Mouse (Mus musculus): ENCODE data around the gene Erbb2. TPM values are rescaled to one million over a fixed set of nuclear protein-coding genes. Genes with fewer than 3 reads are reported as not detected.
A peak's percentile ranks its signal among the peaks of the same experiment; 100 is the strongest.

Gene Erbb2
- polyA plus RNA-seq, 1 experiment from 2014 or later, result 10.4 TPM

DNA sequence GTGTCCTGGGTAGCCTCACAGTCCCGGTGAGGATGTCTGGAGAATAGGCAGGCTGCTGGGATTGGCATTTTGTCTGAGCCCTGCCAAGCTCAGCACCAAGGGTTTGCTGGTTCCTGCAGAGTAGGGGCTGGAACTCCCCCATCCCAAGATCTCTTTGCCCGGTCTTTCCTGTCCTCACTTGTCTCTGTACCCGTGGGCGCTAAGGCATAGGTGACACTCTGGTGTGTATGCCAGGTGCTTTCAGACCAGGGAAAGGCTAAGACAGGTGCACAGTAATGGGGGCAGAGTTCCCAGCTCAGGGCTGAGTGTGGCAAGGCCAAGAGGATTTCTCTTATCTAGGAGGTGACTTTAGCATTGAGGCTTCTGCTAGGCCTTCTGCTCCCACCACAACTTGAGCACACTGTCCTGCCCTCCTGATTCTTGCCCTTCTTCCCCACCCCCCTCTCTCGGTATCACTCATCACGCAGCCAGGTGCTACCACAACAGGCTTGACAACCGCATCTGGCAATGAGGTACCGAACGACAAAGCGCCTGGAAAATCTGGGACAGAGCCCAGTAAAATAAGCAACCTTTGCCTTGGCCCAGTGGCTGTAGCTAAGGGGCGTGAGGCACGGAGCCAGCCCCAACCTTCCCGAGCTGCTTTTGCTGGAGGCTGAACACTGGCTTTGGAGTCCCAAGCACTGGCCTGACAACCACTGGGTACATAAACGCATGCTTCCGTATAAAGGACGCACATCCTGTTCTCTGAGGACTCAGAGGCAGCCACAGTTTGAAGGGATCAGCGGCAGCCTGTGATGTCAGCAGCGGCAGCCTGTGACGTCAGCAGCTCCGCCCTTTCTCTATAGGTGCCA lies 37.9 kb downstream of the Erbb2 start:
- no peaks in the 10 kb centered on the region for H3K36me3 ChIP-seq
- no peak overlapping the region for H3K9ac ChIP-seq
- no peak overlapping the region for H3K27ac ChIP-seq (replicated peaks)
- peaks cover 45% of the 10 kb centered on the region for H3K27me3 ChIP-seq
- H3K4me3 ChIP-seq, result no peak overlapping the region
- ATAC-seq (ENCODE audit: low read depth), result no peak
- H3K4me1 ChIP-seq (replicated peaks), result peaks cover 14% of the 10 kb centered on the region; the same call in 1 of the 2 replicates
- 86% methylated on average over 20 of the region's 20 CpGs for WGBS
- no peaks in the 10 kb centered on the region for H3K9me3 ChIP-seq
- no peak overlapping the region for H3K4me2 ChIP-seq

DNA sequence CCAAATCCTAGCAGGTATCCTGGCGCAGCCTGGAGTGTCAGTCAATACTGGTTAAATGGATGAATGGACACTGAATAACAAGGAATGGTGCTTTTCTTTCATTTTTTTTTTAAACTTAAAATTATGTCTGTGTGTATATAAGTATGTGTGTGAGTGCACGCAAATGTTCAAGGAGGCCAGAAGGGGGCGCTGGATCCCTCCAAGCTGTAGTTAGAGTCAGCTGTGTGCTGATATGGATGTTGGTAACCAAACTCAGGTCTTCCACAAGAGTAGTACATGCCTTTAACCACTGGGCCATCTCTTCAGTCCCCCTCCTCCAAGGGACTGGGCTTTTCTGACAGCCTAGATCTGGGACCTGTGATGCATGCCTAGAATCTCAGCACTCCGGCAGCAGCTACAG lies 43.2 kb downstream of the Erbb2 start:
- Histone ChIP-seq H3K9me3 (no peaks in the 10 kb centered on the region), H3K4me1 (replicated peaks) (peaks cover 11% of the 10 kb centered on the region), H3K27me3 (peaks cover 28% of the 10 kb centered on the region), H3K4me3 (no peak overlapping the region), H3K36me3 (no peaks in the 10 kb centered on the region), H3K9ac (no peak overlapping the region), H3K27ac (replicated peaks) (no peak overlapping the region), H3K4me2 (no peak overlapping the region)
- WGBS, result 82% methylated on average over 4 of the region's 4 CpGs
- no peak for ATAC-seq (ENCODE audit: low read depth)

DNA sequence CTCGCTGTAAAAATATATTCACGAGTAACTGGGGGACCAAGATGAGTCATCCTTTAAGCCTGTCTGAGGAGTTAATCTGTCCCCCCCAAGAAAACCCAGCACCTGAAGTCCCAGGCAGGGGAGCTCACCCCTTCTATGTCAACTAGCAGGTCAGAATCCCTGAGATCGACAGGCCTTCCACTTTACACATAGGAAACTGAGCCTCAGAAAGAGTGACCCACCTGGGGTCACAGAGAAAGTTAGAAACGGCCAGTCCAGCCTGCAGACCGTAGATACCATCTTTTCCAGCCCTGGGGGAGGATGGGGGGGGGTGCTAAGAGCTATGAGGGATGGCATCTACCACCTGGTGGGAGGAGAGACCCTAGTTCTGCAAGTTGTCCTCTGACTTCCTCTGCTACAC lies 44.3 kb downstream of the Erbb2 start:
- H3K36me3 ChIP-seq, result no peaks in the 10 kb centered on the region
- peaks cover 37% of the 10 kb centered on the region for H3K27me3 ChIP-seq
- 85% methylated on average over 5 of the region's 5 CpGs for WGBS
- H3K9ac ChIP-seq, result no peak overlapping the region
- ATAC-seq (ENCODE audit: low read depth), result no peak
- H3K4me3 ChIP-seq, result no peak overlapping the region
- no peak overlapping the region for H3K27ac ChIP-seq (replicated peaks)
- peaks cover 11% of the 10 kb centered on the region for H3K4me1 ChIP-seq (replicated peaks)
- peak overlapping the region; percentile 67 for H3K4me2 ChIP-seq
- H3K9me3 ChIP-seq, result no peaks in the 10 kb centered on the region

DNA sequence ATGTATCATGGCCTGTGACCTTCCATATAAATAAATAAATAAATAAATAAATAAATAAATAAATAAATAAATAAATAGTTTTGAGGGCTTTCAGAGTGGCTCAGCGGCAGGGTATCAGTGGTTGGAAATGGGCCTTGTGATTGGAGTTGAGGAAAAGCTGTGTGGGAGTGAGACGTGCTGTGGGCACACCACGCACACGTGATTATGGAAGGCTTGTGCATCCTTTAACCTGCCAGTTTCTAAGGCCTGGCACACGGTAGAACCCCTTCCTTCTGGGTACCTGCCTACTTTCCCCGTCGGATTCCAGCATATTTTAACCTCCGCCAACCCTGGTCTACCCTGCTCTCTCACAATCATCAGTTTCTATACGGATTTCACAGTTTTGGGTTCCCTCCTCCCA lies 44.7 kb downstream of the Erbb2 start:
- Histone ChIP-seq H3K4me3 (peak overlapping the region; percentile 49), H3K27me3 (peaks cover 41% of the 10 kb centered on the region), H3K27ac (replicated peaks) (peak overlapping the region; percentile 78), H3K4me1 (replicated peaks) (peaks cover 11% of the 10 kb centered on the region), H3K36me3 (no peaks in the 10 kb centered on the region), H3K4me2 (peak overlapping the region; percentile 67), H3K9me3 (no peaks in the 10 kb centered on the region), H3K9ac (peak overlapping the region; percentile 71)
- 34% methylated on average over 9 of the region's 9 CpGs for WGBS
- peak; percentile 45 for ATAC-seq (ENCODE audit: low read depth)

DNA sequence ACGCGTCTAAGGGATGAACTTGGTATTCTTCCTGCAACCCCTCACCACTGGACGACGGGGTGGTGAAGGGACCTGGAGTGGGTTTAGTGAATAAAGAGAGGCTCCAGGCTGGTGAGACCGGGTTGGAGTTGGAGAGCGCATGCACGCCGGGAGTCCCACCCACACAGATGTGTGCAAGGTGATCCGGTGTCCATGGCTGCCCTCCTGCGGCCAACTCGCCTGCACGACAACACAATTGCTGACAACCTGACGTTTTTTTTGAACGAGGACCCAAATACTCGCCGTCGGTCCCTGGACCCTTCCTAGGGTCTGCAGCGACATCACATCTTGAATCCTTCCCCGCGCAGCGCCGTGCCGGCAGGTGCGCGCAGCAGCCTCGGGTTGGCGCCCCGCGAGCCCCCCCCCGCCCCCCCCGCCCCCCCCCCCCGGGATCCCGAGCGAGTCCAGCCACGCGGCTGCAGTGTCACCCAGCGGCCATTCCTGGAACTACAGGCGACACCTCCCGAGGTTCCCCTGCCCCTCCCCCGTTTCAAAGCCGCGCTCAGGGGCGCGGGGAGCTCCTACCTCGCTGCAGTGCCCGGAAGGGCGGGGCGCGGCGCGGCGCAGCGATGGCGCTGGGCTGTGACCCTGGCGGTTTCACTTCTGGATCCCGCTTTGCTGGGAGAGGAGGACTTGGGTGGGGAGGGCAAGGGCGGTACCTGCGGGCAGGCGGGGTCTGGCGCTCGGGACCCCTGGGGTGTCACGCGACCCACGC lies 45.3 kb downstream of the Erbb2 start:
- peak overlapping the region; percentile 78 for H3K27ac ChIP-seq (replicated peaks)
- WGBS, result under 1% methylated on average over 56 of the region's 64 CpGs
- H3K9me3 ChIP-seq, result no peaks in the 10 kb centered on the region
- no peaks in the 10 kb centered on the region for H3K36me3 ChIP-seq
- H3K4me2 ChIP-seq, result peak overlapping the region; percentile 67
- peak overlapping the region; percentile 71 for H3K9ac ChIP-seq
- ATAC-seq (ENCODE audit: low read depth), result peak; percentile 90
- H3K27me3 ChIP-seq, result peaks cover 45% of the 10 kb centered on the region
- peak overlapping the region; percentile 49 for H3K4me3 ChIP-seq
- H3K4me1 ChIP-seq (replicated peaks), result peaks cover 11% of the 10 kb centered on the region

DNA sequence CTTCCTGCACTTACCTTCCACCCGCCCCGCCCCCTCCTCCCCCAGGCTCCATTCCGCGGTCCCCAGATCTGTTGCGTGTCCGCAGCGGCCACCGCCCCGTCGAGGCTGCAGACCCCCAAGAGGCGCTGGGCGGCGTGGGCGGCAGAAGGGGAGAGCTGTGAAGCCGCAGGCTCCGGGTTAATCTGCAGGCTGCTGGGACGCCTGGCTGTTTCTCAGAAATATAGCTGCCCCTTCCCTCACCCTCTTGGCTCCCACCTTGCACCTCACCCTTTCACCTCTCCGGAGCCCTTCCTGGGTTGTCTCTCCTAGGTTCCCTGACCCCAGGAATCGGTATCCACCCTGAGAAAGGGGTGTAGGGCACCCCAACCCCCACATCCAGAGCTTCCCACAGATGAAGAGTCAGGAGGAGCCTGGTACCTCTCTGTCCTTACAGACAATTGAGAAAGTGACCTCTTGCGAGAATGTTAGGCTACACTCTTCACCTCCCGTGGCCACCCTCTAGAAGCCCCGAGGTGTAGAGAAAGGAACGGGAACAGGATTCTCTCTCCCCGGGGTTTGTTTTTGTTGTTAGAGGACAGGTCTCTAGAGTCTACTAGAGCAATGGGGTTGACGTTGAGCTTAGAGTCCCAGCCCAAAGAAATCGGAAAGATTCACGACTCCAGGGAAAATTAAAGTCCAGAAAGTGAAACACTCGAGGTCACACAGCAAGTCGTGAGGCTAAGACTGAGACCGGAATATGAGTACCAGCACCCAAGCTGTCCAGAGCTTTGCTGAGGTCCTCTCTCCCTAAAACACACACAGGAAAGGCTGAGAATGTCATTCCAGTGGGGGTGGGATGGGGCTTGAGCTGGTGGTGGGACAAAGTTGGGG lies 46.1 kb downstream of the Erbb2 start:
- peak overlapping the region; percentile 49 for H3K4me3 ChIP-seq
- 0 out of 2 replicates have a peak overlapping the region, but pooled peaks have one; percentile 29 for H3K27ac ChIP-seq (replicated peaks)
- no peaks in the 10 kb centered on the region for H3K36me3 ChIP-seq
- peaks cover 45% of the 10 kb centered on the region for H3K27me3 ChIP-seq
- peak overlapping the region; percentile 71 for H3K9ac ChIP-seq
- H3K9me3 ChIP-seq, result no peaks in the 10 kb centered on the region
- WGBS, result 4% methylated on average over 26 of the region's 30 CpGs
- peak overlapping the region; percentile 67 for H3K4me2 ChIP-seq
- ATAC-seq (ENCODE audit: low read depth), result peak; percentile 12; the same call in 1 of the 2 replicates
- H3K4me1 ChIP-seq (replicated peaks), result peaks cover 11% of the 10 kb centered on the region

DNA sequence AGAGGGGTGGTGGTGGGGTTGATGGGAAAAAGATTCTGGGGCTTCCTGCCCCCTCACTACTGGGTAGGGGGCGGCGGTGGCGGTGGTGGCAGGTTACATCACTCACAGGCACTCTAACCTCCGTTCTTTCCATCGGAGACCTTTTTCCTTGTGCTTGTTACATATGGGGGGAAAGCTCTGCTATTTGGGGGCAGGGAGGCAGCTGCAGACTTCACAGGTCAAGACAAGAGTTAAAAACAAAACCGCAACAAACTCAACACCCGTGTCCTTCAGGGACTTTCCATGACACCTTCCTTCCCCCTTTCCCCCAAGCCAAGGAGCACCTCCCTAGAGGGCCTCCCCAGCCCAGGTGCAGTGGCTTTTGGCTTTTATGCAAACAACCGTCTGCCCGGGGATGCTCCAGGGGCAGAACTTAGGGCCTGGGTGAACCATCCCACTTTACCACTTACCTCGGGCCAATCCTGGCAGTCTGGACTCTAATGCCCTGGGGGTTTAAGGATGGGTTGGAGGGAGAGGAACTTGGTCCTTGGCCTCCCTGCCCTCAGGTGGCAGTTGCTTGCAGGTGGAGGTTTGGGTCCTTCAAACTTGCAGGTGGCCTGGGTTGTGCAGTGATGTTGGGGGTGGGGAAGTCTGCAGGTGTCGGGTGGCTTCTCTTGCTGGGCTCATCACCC lies 46.9 kb downstream of the Erbb2 start:
- 20% methylated on average over 11 of the region's 11 CpGs for WGBS
- Histone ChIP-seq H3K36me3 (no peaks in the 10 kb centered on the region), H3K4me1 (replicated peaks) (peaks cover 11% of the 10 kb centered on the region), H3K9ac (no peak overlapping the region), H3K4me2 (no peak overlapping the region), H3K27me3 (peaks cover 45% of the 10 kb centered on the region), H3K4me3 (no peak overlapping the region), H3K9me3 (no peaks in the 10 kb centered on the region), H3K27ac (replicated peaks) (no peak overlapping the region)
- no peak for ATAC-seq (ENCODE audit: low read depth)

DNA sequence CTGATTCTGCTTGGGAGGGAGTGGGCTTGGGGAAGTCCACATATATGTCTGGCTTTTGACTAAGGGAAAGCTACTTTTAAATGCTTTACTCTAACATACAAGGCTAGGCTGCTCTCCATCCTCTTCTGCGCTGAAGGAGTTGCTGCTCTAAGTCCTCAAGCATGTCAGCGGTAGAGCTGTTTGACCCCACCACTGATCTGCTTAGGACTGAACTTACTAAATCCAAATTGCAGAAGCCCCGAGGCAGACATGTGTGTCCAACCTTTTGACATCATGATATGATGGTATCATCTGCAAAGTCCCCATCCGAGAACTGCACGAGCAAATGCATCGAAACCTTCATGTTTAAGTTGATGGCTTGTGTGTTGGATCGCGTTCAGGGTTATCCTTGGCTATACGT lies 47.6 kb downstream of the Erbb2 start:
- ATAC-seq (ENCODE audit: low read depth), result no peak
- Histone ChIP-seq H3K9me3 (no peaks in the 10 kb centered on the region), H3K4me2 (no peak overlapping the region), H3K9ac (no peak overlapping the region), H3K36me3 (no peaks in the 10 kb centered on the region), H3K4me3 (no peak overlapping the region), H3K27ac (replicated peaks) (no peak overlapping the region), H3K27me3 (peaks cover 45% of the 10 kb centered on the region), H3K4me1 (replicated peaks) (peaks cover 11% of the 10 kb centered on the region)
- 80% methylated on average over 9 of the region's 9 CpGs for WGBS

DNA sequence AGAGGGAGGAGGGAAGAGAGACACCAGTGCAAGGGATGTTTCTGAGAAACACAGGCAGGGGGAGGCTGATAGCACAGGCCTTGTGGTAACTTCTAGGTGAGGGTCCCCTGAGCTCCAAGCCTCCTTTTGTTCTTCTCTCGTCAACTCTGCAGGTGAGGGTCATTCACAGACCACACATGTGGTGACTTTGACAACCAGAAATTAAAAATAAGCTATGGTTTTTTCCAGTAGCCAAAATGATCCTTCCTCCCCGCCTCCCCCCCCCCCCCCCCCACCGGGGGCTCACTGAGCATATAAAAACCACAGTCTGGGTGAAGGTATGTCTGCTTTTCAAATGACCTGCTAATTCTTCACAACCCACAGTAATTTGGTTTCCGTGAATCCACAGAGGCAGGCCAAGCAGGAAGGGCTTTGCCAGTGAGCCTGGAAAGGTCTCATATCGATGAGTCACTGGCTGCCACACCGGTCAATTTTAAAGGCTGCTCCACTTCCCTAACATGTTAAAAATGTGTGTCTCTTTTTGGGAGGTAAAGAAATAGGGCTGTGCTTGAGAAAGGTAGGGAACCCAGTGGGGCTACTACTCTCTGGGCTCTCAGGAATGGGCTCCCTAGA lies 48.9 kb downstream of the Erbb2 start:
- Histone ChIP-seq H3K9me3 (no peaks in the 10 kb centered on the region), H3K4me2 (no peak overlapping the region), H3K36me3 (no peaks in the 10 kb centered on the region), H3K27ac (replicated peaks) (no peak overlapping the region), H3K27me3 (peaks cover 45% of the 10 kb centered on the region), H3K4me3 (no peak overlapping the region), H3K4me1 (replicated peaks) (peaks cover 11% of the 10 kb centered on the region), H3K9ac (no peak overlapping the region)
- ATAC-seq (ENCODE audit: low read depth), result no peak
- WGBS, result 61% methylated on average over 6 of the region's 6 CpGs

DNA sequence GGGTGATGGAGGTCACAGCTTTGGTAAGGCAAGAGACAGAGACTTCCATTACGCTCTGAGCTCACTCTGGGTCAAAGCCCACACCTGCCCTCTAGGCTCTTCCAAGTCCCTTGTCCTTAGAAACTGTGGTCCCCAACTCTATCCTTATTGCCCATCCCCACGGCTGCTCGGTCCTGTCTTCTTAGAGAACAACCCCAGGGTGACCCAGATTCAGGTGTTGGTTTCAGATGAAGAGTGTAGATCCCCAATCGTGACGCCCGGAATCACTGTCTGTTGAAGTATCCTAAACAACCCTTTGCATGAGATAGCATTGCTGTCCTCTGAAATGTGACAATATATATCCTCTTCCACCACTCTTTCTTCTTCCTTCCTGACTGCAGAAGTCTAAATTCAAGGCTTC lies 50.0 kb downstream of the Erbb2 start:
- H3K27me3 ChIP-seq, result peaks cover 45% of the 10 kb centered on the region
- H3K36me3 ChIP-seq, result no peaks in the 10 kb centered on the region
- no peak overlapping the region for H3K4me2 ChIP-seq
- ATAC-seq (ENCODE audit: low read depth), result no peak
- H3K4me1 ChIP-seq (replicated peaks), result peaks cover 11% of the 10 kb centered on the region
- 94% methylated on average over 6 of the region's 6 CpGs for WGBS
- H3K4me3 ChIP-seq, result no peak overlapping the region
- no peak overlapping the region for H3K9ac ChIP-seq
- no peak overlapping the region for H3K27ac ChIP-seq (replicated peaks)
- no peaks in the 10 kb centered on the region for H3K9me3 ChIP-seq

DNA sequence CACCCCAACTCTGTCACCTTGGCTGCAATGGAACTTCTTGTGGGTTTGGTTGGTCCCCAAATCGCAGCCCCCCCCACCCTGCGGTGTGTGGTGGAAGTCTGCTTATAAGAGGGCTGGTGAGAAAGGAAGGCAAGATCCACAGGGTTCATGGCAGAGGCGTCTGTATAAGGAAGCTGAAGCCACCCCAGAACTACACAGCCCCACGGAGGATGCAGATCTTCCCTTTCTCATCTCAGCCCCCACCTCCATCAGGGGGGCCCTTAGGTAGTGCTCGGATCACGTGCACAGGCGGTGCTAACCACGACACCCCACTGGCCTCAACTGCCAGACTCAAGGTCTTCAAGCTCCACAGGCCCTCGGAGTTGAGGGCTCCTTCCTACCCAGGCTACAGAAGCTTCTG lies 51.6 kb downstream of the Erbb2 start:
- H3K27ac ChIP-seq (replicated peaks), result no peak overlapping the region
- 87% methylated on average over 9 of the region's 9 CpGs for WGBS
- H3K9me3 ChIP-seq, result no peaks in the 10 kb centered on the region

More for the DNA sequence above, 51.6 kb downstream of the Erbb2 start:
- H3K4me2 ChIP-seq, result no peak overlapping the region
- ATAC-seq (ENCODE audit: low read depth), result no peak
- no peak overlapping the region for H3K9ac ChIP-seq
- no peak overlapping the region for H3K4me3 ChIP-seq
- H3K4me1 ChIP-seq (replicated peaks), result no peaks in the 10 kb centered on the region
- peaks cover 33% of the 10 kb centered on the region for H3K27me3 ChIP-seq
- no peaks in the 10 kb centered on the region for H3K36me3 ChIP-seq
